Mouse (Mus musculus) CH12.LX (cell line): ENCODE data around the gene Tmprss6. TPM values are rescaled to one million over a fixed set of nuclear protein-coding genes. Genes with fewer than 3 reads are reported as not detected.

ENCODE experiments used
- DNase-seq: peaks from one replicate; pipeline ENCODE4 v3.0.0-alpha.2; 2013; ENCODE audit errors: extremely low read depth
- H3K27ac ChIP-seq: 2 replicates; pipeline ENCODE4 v1.5.1; 2012; ENCODE audit warnings: low read depth, mild to moderate bottlenecking, control low read depth, moderate library complexity; ENCODE audit not compliant: insufficient read depth
- H3K27me3 ChIP-seq: replicated peaks from 2 replicates; pipeline ENCODE3; 2012; ENCODE audit warnings: inconsistent platforms
- H3K36me3 ChIP-seq, 2 experiments: replicated peaks in 1 of 2; 2 replicates each; pipeline versions ENCODE3 to v1.6.1; 2012; ENCODE audit warnings: inconsistent platforms in 1 of 2, low read length in 1 of 2, mild to moderate bottlenecking in 1 of 2, mixed read lengths in 1 of 2, moderate library complexity in 1 of 2; ENCODE audit not compliant: control insufficient read depth in 1 of 2, insufficient read depth in 1 of 2
- H3K4me1 ChIP-seq, 2 experiments: 2 replicates each; pipeline ENCODE4 v1.6.1; 2012; ENCODE audit warnings: inconsistent platforms in 1 of 2, moderate library complexity in 1 of 2; ENCODE audit not compliant: insufficient read depth in 2 of 2, control insufficient read depth in 1 of 2
- H3K4me2 ChIP-seq: 2 replicates; pipeline ENCODE4 v1.6.1; 2012; ENCODE audit warnings: low read depth, mild to moderate bottlenecking, control low read depth; ENCODE audit not compliant: poor library complexity, insufficient read depth, severe bottlenecking
- H3K4me3 ChIP-seq, 3 experiments: fragments of 150-350 bp in 1 of 3; sonication (generic) in 1 of 3; replicated peaks in 1 of 3; 2 replicates each; pipeline versions ENCODE3 to v1.5.1; 2011 to 2012; ENCODE audit warnings: low read depth in 2 of 3, low read length in 2 of 3, mild to moderate bottlenecking in 2 of 3, moderate library complexity in 2 of 3, control low read depth in 1 of 3, improper control_type of control experiment in 1 of 3, inconsistent platforms in 1 of 3, mixed read lengths in 1 of 3; ENCODE audit not compliant: poor library complexity in 1 of 3
- H3K79me2 ChIP-seq: replicated peaks from 2 replicates; pipeline ENCODE4 v1.6.1; 2012; ENCODE audit warnings: mild to moderate bottlenecking, moderate library complexity; ENCODE audit not compliant: control insufficient read depth, poor library complexity, insufficient read depth, severe bottlenecking; ENCODE audit errors: extremely low read depth
- H3K9ac ChIP-seq: 2 replicates; pipeline ENCODE4 v1.6.1; 2012; ENCODE audit warnings: low read depth, mild to moderate bottlenecking, control low read depth, moderate library complexity; ENCODE audit not compliant: insufficient read depth
- H3K9me3 ChIP-seq: replicated peaks from 2 replicates; pipeline ENCODE3; 2012; ENCODE audit warnings: low read length, inconsistent platforms, mixed read lengths
- BHLHE40 ChIP-seq: IDR thresholded peaks from 2 replicates; pipeline ENCODE4 v1.6.1; 2011; ENCODE audit warnings: mild to moderate bottlenecking, low read depth, low read length, improper control_type of control experiment
- CHD1 ChIP-seq: IDR thresholded peaks from 2 replicates; pipeline ENCODE4 v1.6.1; 2012; ENCODE audit warnings: low read depth, low read length, improper control_type of control experiment, inconsistent platforms
- CHD2 ChIP-seq: IDR thresholded peaks from 2 replicates; pipeline ENCODE4 v1.6.1; 2011; ENCODE audit warnings: low read length, improper control_type of control experiment
- ELF1 ChIP-seq: IDR thresholded peaks from 2 replicates; pipeline ENCODE4 v1.6.1; 2014; ENCODE audit warnings: low read depth, mild to moderate bottlenecking, inconsistent platforms, low read length, improper control_type of control experiment
- HCFC1 ChIP-seq: IDR thresholded peaks from 2 replicates; pipeline ENCODE4 v1.6.1; 2012; ENCODE audit warnings: low read depth, mild to moderate bottlenecking, inconsistent platforms, low read length, improper control_type of control experiment
- JUN ChIP-seq: IDR thresholded peaks from 2 replicates; pipeline ENCODE4 v1.6.1; 2011; ENCODE audit warnings: low read depth, mild to moderate bottlenecking, low read length, improper control_type of control experiment, moderate library complexity; ENCODE audit not compliant: insufficient read depth
- MAFK ChIP-seq: IDR thresholded peaks from 2 replicates; pipeline ENCODE4 v1.6.1; 2011; ENCODE audit warnings: low read length, improper control_type of control experiment; ENCODE audit not compliant: insufficient replicate concordance
- NRF1 ChIP-seq: IDR thresholded peaks from 2 replicates; pipeline ENCODE4 v1.6.1; 2014; ENCODE audit warnings: low read depth, mild to moderate bottlenecking, inconsistent platforms, low read length, improper control_type of control experiment, moderate library complexity
- POLR2AphosphoS2 ChIP-seq: IDR thresholded peaks from 2 replicates; pipeline ENCODE4 v1.6.1; 2011; ENCODE audit warnings: low read depth, low read length, improper control_type of control experiment
- RAD21 ChIP-seq: IDR thresholded peaks from 2 replicates; pipeline ENCODE4 v1.6.1; 2011; ENCODE audit warnings: low read depth, mild to moderate bottlenecking, low read length, improper control_type of control experiment, moderate library complexity
- RCOR1 ChIP-seq: conservative IDR thresholded peaks from 2 replicates; pipeline ENCODE4 v1.6.1; 2012; ENCODE audit warnings: low read depth, mild to moderate bottlenecking, inconsistent platforms, low read length, improper control_type of control experiment
- SMC3 ChIP-seq: IDR thresholded peaks from 2 replicates; pipeline ENCODE4 v1.6.1; 2011; ENCODE audit warnings: low read depth, low read length, improper control_type of control experiment
- TBP ChIP-seq: conservative IDR thresholded peaks from 2 replicates; pipeline ENCODE4 v1.6.1; 2011; ENCODE audit warnings: low read depth, low read length, improper control_type of control experiment
- USF2 ChIP-seq: conservative IDR thresholded peaks from 2 replicates; pipeline ENCODE4 v1.6.1; 2011; ENCODE audit warnings: low read depth, low read length, improper control_type of control experiment
- ZC3H11A ChIP-seq: IDR thresholded peaks from 2 replicates; pipeline ENCODE4 v1.6.1; 2012; ENCODE audit warnings: low read depth, mild to moderate bottlenecking, inconsistent platforms, low read length, improper control_type of control experiment
- ZKSCAN1 ChIP-seq: IDR thresholded peaks from 2 replicates; pipeline ENCODE4 v1.6.1; 2012; ENCODE audit warnings: low read depth, inconsistent platforms, low read length, improper control_type of control experiment, borderline replicate concordance
- dilution Hi-C: fragments of 300-500 bp; cut with MboI; formaldehyde crosslinking; loops from 2 replicates; pipeline ENCODE4 v1.14.3; 2020; ENCODE audit warnings: low sequenced_read_pairs; ENCODE audit not compliant: extremely low pct_unique_long_range_greater_than_20kb, extremely low pct_ligation_motif_present
- in situ Hi-C: fragments of 300-500 bp; cut with MboI; formaldehyde crosslinking; loops from 3 replicates; pipeline ENCODE4 v1.14.3; 2019; ENCODE audit warnings: low sequenced_read_pairs, low pct_ligation_motif_present, low pct_unique_long_range_greater_than_20kb, mixed read lengths
- polyA plus RNA-seq: library from polyadenylated mRNA; unstranded; fragments of >175 nt; gene quantifications from 2 replicates; pipeline ENCODE4 v1.2.1, GENCODE M21; 2012; ENCODE audit warnings: low read depth; ENCODE audit not compliant: insufficient read length
- total RNA-seq, 2 experiments: library from RNA; depleted of rRNA; stranded (reverse); fragments of 300-350 nt in 1 of 2; fragments of >200 nt in 1 of 2; gene quantifications; 2 replicates each; pipeline ENCODE4 v1.2.3; 2012 to 2014

Tmprss6 gene
- total and polyA plus RNA-seq, 3 experiments, result 0.24 to 0.54 (median 0.34) TPM

GRCm38 (mm10) chr15:78437237-78438017, 31.0 kb downstream of the Tmprss6 start:
- H3K4me1 ChIP-seq, result peaks cover 19 to 42% of the 10 kb centered on the region in 2 experiments
- dilution Hi-C loops, result no loop called here
- TF ChIP-seq ZC3H11A (no peak), CHD1 (no peak), RAD21 (no peak), HCFC1 (no peak), ZKSCAN1 (no peak), USF2 (no peak), NRF1 (no peak), CHD2 (no peak), SMC3 (no peak), RCOR1 (no peak), POLR2AphosphoS2 (no peak), ELF1 (no peak), TBP (no peak), BHLHE40 (no peak)
- H3K27me3 ChIP-seq, result peaks cover 59% of the 10 kb centered on the region
- H3K4me3 ChIP-seq, result no peak overlapping the region
- H3K36me3 ChIP-seq, result no peaks in the 10 kb centered on the region
- no peak overlapping the region for H3K9ac ChIP-seq
- no peaks in the 10 kb centered on the region for H3K9me3 ChIP-seq
- no peak for DNase-seq
- H3K79me2 ChIP-seq, result no peaks in the 10 kb centered on the region
- peak overlapping the region; percentile 42; the same call in 1 of the 2 replicates for H3K4me2 ChIP-seq
- in situ Hi-C loops, result loop anchor here (25.0 kb wide), 1 partner anchor 300 kb away; no protein-coding TSS in a partner anchor
- H3K27ac ChIP-seq, result no peak overlapping the region

GRCm38 (mm10) chr15:78436380-78437192, 31.8 kb downstream of the Tmprss6 start:
- Histone ChIP-seq H3K27ac (no peak overlapping the region), H3K36me3 (no peaks in the 10 kb centered on the region), H3K4me3 (peak overlapping the region in 1 of 3 experiments; percentile 6), H3K27me3 (peaks cover 59% of the 10 kb centered on the region), H3K4me1 (peaks cover 18 to 48% of the 10 kb centered on the region in 2 experiments), H3K79me2 (no peaks in the 10 kb centered on the region), H3K9me3 (no peaks in the 10 kb centered on the region), H3K4me2 (peak overlapping the region; percentile 42; the same call in 1 of the 2 replicates), H3K9ac (no peak overlapping the region)
- dilution Hi-C loops, result no loop called here
- in situ Hi-C loops, result loop anchor here (25.0 kb wide), 1 partner anchor 301 kb away; no protein-coding TSS in a partner anchor
- TF ChIP-seq MAFK (no peak), JUN (no peak)
- no peak for DNase-seq
